Mouse (Mus musculus): ENCODE data around the gene Ccdc167.

Ccdc167 gene

GRCm38 (mm10) chr17:29684275-29684674 lies 32.6 kb downstream of the Ccdc167 start:
- DNase-seq: no peak

GRCm38 (mm10) chr17:29683127-29683526 lies 33.7 kb downstream of the Ccdc167 start:
- DNase-seq: no peak

GRCm38 (mm10) chr17:29682261-29682660 lies 34.6 kb downstream of the Ccdc167 start:
- DNase-seq: no peak

- DNase-seq: no peak
Measured at GRCm38 (mm10) chr17:29681669-29682068, 35.2 kb downstream of the Ccdc167 start.

- DNase-seq: peak in 1 of 2 experiments; percentile 28
Measured at GRCm38 (mm10) chr17:29680921-29681320, 35.9 kb downstream of the Ccdc167 start.

GRCm38 (mm10) chr17:29680174-29680573 lies 36.7 kb downstream of the Ccdc167 start:
- DNase-seq: no peak

GRCm38 (mm10) chr17:29679038-29679767 lies 37.6 kb downstream of the Ccdc167 start:
- peak; percentile 47 to 58 for DNase-seq

- DNase-seq: no peak
Measured at GRCm38 (mm10) chr17:29678526-29678925, 38.3 kb downstream of the Ccdc167 start.

GRCm38 (mm10) chr17:29673325-29673724 lies 43.5 kb downstream of the Ccdc167 start:
- no peak for DNase-seq

GRCm38 (mm10) chr17:29671021-29671420 lies 45.8 kb downstream of the Ccdc167 start:
- no peak for DNase-seq

GRCm38 (mm10) chr17:29669936-29670335 lies 46.9 kb downstream of the Ccdc167 start:
- DNase-seq: no peak

- DNase-seq: no peak
Measured at GRCm38 (mm10) chr17:29669030-29669429, 47.8 kb downstream of the Ccdc167 start.

GRCm38 (mm10) chr17:29668051-29668986 lies 48.5 kb downstream of the Ccdc167 start:
- no peak for DNase-seq

- no peak for DNase-seq
Measured at GRCm38 (mm10) chr17:29662145-29662544, 54.7 kb downstream of the Ccdc167 start.

GRCm38 (mm10) chr17:29660762-29661391 lies 56.0 kb downstream of the Ccdc167 start:
- peak in 1 of 2 experiments; percentile 44 for DNase-seq

- peak; percentile 99 to 100 for DNase-seq
Measured at GRCm38 (mm10) chr17:29660076-29660761, 56.6 kb downstream of the Ccdc167 start, which contains the start of gene Cmtr1. Gene Cmtr1, plus strand, starts transcription at chr17:29660595.

- no peak for DNase-seq
Measured at GRCm38 (mm10) chr17:29658249-29658648, 58.6 kb downstream of the Ccdc167 start.

- DNase-seq: no peak
Measured at GRCm38 (mm10) chr17:29642219-29642618, 74.6 kb downstream of the Ccdc167 start.

- no peak for DNase-seq
Measured at GRCm38 (mm10) chr17:29640971-29641370, 75.9 kb downstream of the Ccdc167 start.

- peak in 1 of 2 experiments; percentile 24 for DNase-seq
Measured at GRCm38 (mm10) chr17:29637895-29638294, 78.9 kb downstream of the Ccdc167 start.

- DNase-seq: no peak
Measured at GRCm38 (mm10) chr17:29637377-29637776, 79.5 kb downstream of the Ccdc167 start.
